Mouse (Mus musculus): ENCODE results near the gene Cops7b. TPM values are rescaled to one million over a fixed set of nuclear protein-coding genes. Genes with fewer than 3 reads are reported as not detected.
A peak's percentile ranks its signal among the peaks of the same experiment; 100 is the strongest.
"Not testable (repeated sequence)": the region's sequence is repeated elsewhere in the genome, so short reads cannot be mapped to it uniquely, and the experiment has no call there.

Cops7b gene
- polyA plus RNA-seq (2011; ENCODE audit: insufficient read depth, insufficient read length, low read depth, missing spikeins), result 31.7 and 36.2 TPM in 2 replicates

GRCm38 (mm10) chr1:86582451-86583096 lies at the start of gene Cops7b, which contains the start of gene Pde6d:
TSS of gene Cops7b (plus strand) at chr1:86582904.
TSS of gene Pde6d (minus strand) at chr1:86582629.
- Histone ChIP-seq H3K4me1 (ENCODE audit: control insufficient read depth, insufficient read depth, low read length) (no peaks in the 10 kb centered on the region), H3K27ac (ENCODE audit: insufficient read depth, low read length) (no peak within 1 kb of the TSS), H3K9me3 (replicated peaks; ENCODE audit: control insufficient read depth, insufficient read depth, low read length, poor library complexity, severe bottlenecking) (no peaks in the 10 kb centered on the region), H3K27me3 (ENCODE audit: control insufficient read depth, insufficient read depth, low read length, poor library complexity, severe bottlenecking) (no peaks in the 10 kb centered on the region), H3K4me3 (ENCODE audit: low read depth, low read length) (peak within 1 kb of the TSS; percentile 81), H3K36me3 (ENCODE audit: control insufficient read depth, insufficient read depth, low read length, poor library complexity, severe bottlenecking) (no peaks in the 10 kb centered on the region), H3K9ac (ENCODE audit: low read depth, poor library complexity, severe bottlenecking) (peak within 1 kb of the TSS; percentile 72)
- TF ChIP-seq EP300 (IDR thresholded peaks at IDR 0.05; ENCODE audit: insufficient read depth, low read depth, low read length) (no peak), POLR2A (IDR thresholded peaks at IDR 0.05; ENCODE audit: insufficient read depth, low read length) (no peak), CTCF (IDR thresholded peaks at IDR 0.05; ENCODE audit: low read depth, low read length) (no peak)

GRCm38 (mm10) chr1:86533411-86534130 lies 49.1 kb upstream of the Cops7b start:
- Histone ChIP-seq H3K4me3 (ENCODE audit: low read depth, low read length) (no peak overlapping the region), H3K4me1 (ENCODE audit: control insufficient read depth, insufficient read depth, low read length) (no peaks in the 10 kb centered on the region), H3K9ac (ENCODE audit: low read depth, poor library complexity, severe bottlenecking) (no peak overlapping the region), H3K36me3 (ENCODE audit: control insufficient read depth, insufficient read depth, low read length, poor library complexity, severe bottlenecking) (peaks cover 20% of the 10 kb centered on the region), H3K27ac (ENCODE audit: insufficient read depth, low read length) (no peak overlapping the region), H3K9me3 (replicated peaks; ENCODE audit: control insufficient read depth, insufficient read depth, low read length, poor library complexity, severe bottlenecking) (no peaks in the 10 kb centered on the region), H3K27me3 (ENCODE audit: control insufficient read depth, insufficient read depth, low read length, poor library complexity, severe bottlenecking) (no peaks in the 10 kb centered on the region)
- no peak for TF ChIP-seq CTCF (IDR thresholded peaks at IDR 0.05; ENCODE audit: low read depth, low read length)
- TF ChIP-seq EP300 (IDR thresholded peaks at IDR 0.05; ENCODE audit: insufficient read depth, low read depth, low read length), result no peak

- H3K27me3 ChIP-seq (ENCODE audit: control insufficient read depth, insufficient read depth, low read length, poor library complexity, severe bottlenecking), result no peaks in the 10 kb centered on the region
- peak; percentile 73 for TF ChIP-seq CTCF (IDR thresholded peaks at IDR 0.05; ENCODE audit: low read depth, low read length)
- no peak for TF ChIP-seq POLR2A (IDR thresholded peaks at IDR 0.05; ENCODE audit: insufficient read depth, low read length)
- TF ChIP-seq EP300 (IDR thresholded peaks at IDR 0.05; ENCODE audit: insufficient read depth, low read depth, low read length), result no peak
Observed at GRCm38 (mm10) chr1:86538383-86538782, 44.3 kb upstream of the Cops7b start.

GRCm38 (mm10) chr1:86539583-86539982 lies 43.1 kb upstream of the Cops7b start:
- not testable (repeated sequence) for H3K36me3 ChIP-seq (ENCODE audit: control insufficient read depth, insufficient read depth, low read length, poor library complexity, severe bottlenecking); H3K4me3 ChIP-seq (ENCODE audit: low read depth, low read length); H3K4me1 ChIP-seq (ENCODE audit: control insufficient read depth, insufficient read depth, low read length); H3K27ac ChIP-seq (ENCODE audit: insufficient read depth, low read length); H3K27me3 ChIP-seq (ENCODE audit: control insufficient read depth, insufficient read depth, low read length, poor library complexity, severe bottlenecking); H3K9ac ChIP-seq (ENCODE audit: low read depth, poor library complexity, severe bottlenecking); H3K9me3 ChIP-seq (replicated peaks; ENCODE audit: control insufficient read depth, insufficient read depth, low read length, poor library complexity, severe bottlenecking)

More at GRCm38 (mm10) chr1:86538383-86538782, 44.3 kb upstream of the Cops7b start:
- Histone ChIP-seq H3K27ac (ENCODE audit: insufficient read depth, low read length) (no peak overlapping the region), H3K4me1 (ENCODE audit: control insufficient read depth, insufficient read depth, low read length) (no peaks in the 10 kb centered on the region), H3K9me3 (replicated peaks; ENCODE audit: control insufficient read depth, insufficient read depth, low read length, poor library complexity, severe bottlenecking) (no peaks in the 10 kb centered on the region), H3K4me3 (ENCODE audit: low read depth, low read length) (no peak overlapping the region), H3K9ac (ENCODE audit: low read depth, poor library complexity, severe bottlenecking) (no peak overlapping the region), H3K36me3 (ENCODE audit: control insufficient read depth, insufficient read depth, low read length, poor library complexity, severe bottlenecking) (0 out of 2 replicates have a peak, but pooled peaks cover 4% of the 10 kb centered on the region)

GRCm38 (mm10) chr1:86542584-86542983 lies 40.1 kb upstream of the Cops7b start:
- H3K27ac ChIP-seq (ENCODE audit: insufficient read depth, low read length), result no peak overlapping the region
- TF ChIP-seq EP300 (IDR thresholded peaks at IDR 0.05; ENCODE audit: insufficient read depth, low read depth, low read length) (no peak), CTCF (IDR thresholded peaks at IDR 0.05; ENCODE audit: low read depth, low read length) (no peak), POLR2A (IDR thresholded peaks at IDR 0.05; ENCODE audit: insufficient read depth, low read length) (no peak)
- H3K4me1 ChIP-seq (ENCODE audit: control insufficient read depth, insufficient read depth, low read length), result no peaks in the 10 kb centered on the region
- H3K27me3 ChIP-seq (ENCODE audit: control insufficient read depth, insufficient read depth, low read length, poor library complexity, severe bottlenecking), result no peaks in the 10 kb centered on the region
- H3K9me3 ChIP-seq (replicated peaks; ENCODE audit: control insufficient read depth, insufficient read depth, low read length, poor library complexity, severe bottlenecking), result no peaks in the 10 kb centered on the region
- no peak overlapping the region for H3K4me3 ChIP-seq (ENCODE audit: low read depth, low read length)
- H3K9ac ChIP-seq (ENCODE audit: low read depth, poor library complexity, severe bottlenecking), result no peak overlapping the region
- H3K36me3 ChIP-seq (ENCODE audit: control insufficient read depth, insufficient read depth, low read length, poor library complexity, severe bottlenecking), result peaks cover 9% of the 10 kb centered on the region; the same call in 1 of the 2 replicates

- Histone ChIP-seq H3K9me3 (replicated peaks; ENCODE audit: control insufficient read depth, insufficient read depth, low read length, poor library complexity, severe bottlenecking) (no peaks in the 10 kb centered on the region), H3K4me1 (ENCODE audit: control insufficient read depth, insufficient read depth, low read length) (peaks cover 4% of the 10 kb centered on the region), H3K4me3 (ENCODE audit: low read depth, low read length) (no peak overlapping the region), H3K36me3 (ENCODE audit: control insufficient read depth, insufficient read depth, low read length, poor library complexity, severe bottlenecking) (peaks cover 9% of the 10 kb centered on the region; the same call in 1 of the 2 replicates), H3K27me3 (ENCODE audit: control insufficient read depth, insufficient read depth, low read length, poor library complexity, severe bottlenecking) (no peaks in the 10 kb centered on the region), H3K27ac (ENCODE audit: insufficient read depth, low read length) (no peak overlapping the region), H3K9ac (ENCODE audit: low read depth, poor library complexity, severe bottlenecking) (no peak overlapping the region)
- no peak for TF ChIP-seq CTCF (IDR thresholded peaks at IDR 0.05; ENCODE audit: low read depth, low read length)
- TF ChIP-seq POLR2A (IDR thresholded peaks at IDR 0.05; ENCODE audit: insufficient read depth, low read length), result no peak
- no peak for TF ChIP-seq EP300 (IDR thresholded peaks at IDR 0.05; ENCODE audit: insufficient read depth, low read depth, low read length)
Observed at GRCm38 (mm10) chr1:86546797-86547196, 35.9 kb upstream of the Cops7b start.
